Mouse (Mus musculus) embryonic facial prominence, embryonic 11.5 days (tissue): ENCODE measurements around the gene Ccdc97. TPM values are rescaled to one million over a fixed set of nuclear protein-coding genes. Genes with fewer than 3 reads are reported as not detected.
"Not testable (repeated sequence)": the region's sequence is repeated elsewhere in the genome, so short reads cannot be mapped to it uniquely, and the experiment has no call there.

ENCODE experiments used
- ATAC-seq: fragments of 200-750 bp; cut with Nextera tagmentation; replicated peaks from 2 replicates; pipeline ENCODE4 v1.8.0; 2017; ENCODE audit warnings: low read depth; ENCODE audit not compliant: insufficient number of reproducible peaks, low FRiP score, low TSS enrichment
- DNase-seq: peaks from one replicate; pipeline ENCODE4 v3.0.0-alpha.2; 2015; ENCODE audit warnings: low spot score
- H3K27ac ChIP-seq: fragments of 300-500 bp; sonication (generic); replicated peaks from 2 replicates; pipeline ENCODE4 v1.5.1; 2014; ENCODE audit warnings: mild to moderate bottlenecking, low read depth, low read length, control low read depth
- H3K27me3 ChIP-seq: fragments of 300-500 bp; sonication (generic); 2 replicates; pipeline ENCODE4 v1.6.1; 2014; ENCODE audit warnings: mild to moderate bottlenecking, low read length, moderate library complexity, mixed read lengths; ENCODE audit not compliant: control insufficient read depth, insufficient read depth
- H3K36me3 ChIP-seq: fragments of 300-500 bp; sonication (generic); replicated peaks from 2 replicates; pipeline ENCODE4 v1.6.1; 2014; ENCODE audit warnings: low read depth, mild to moderate bottlenecking, low read length, moderate library complexity, mixed read lengths; ENCODE audit not compliant: control insufficient read depth, insufficient read depth
- H3K4me1 ChIP-seq: fragments of 300-500 bp; sonication (generic); 2 replicates; pipeline ENCODE4 v1.6.1; 2014; ENCODE audit warnings: low read length, mixed read lengths; ENCODE audit not compliant: control insufficient read depth, insufficient read depth
- H3K4me2 ChIP-seq: fragments of 300-500 bp; sonication (generic); 2 replicates; pipeline ENCODE4 v1.6.1; 2014; ENCODE audit warnings: low read depth, mild to moderate bottlenecking, control low read depth, low read length, moderate library complexity
- H3K4me3 ChIP-seq: fragments of 300-500 bp; sonication (generic); 2 replicates; pipeline ENCODE4 v1.5.1; 2014; ENCODE audit warnings: low read depth, low read length, control low read depth
- H3K9ac ChIP-seq: fragments of 300-500 bp; sonication (generic); replicated peaks from 2 replicates; pipeline ENCODE4 v1.6.1; 2014; ENCODE audit warnings: mild to moderate bottlenecking, control low read depth, low read length
- H3K9me3 ChIP-seq: fragments of 300-500 bp; sonication (generic); replicated peaks from 2 replicates; pipeline ENCODE4 v1.6.1; 2016; ENCODE audit warnings: mild to moderate bottlenecking, low read length, inconsistent platforms, mixed read lengths; ENCODE audit not compliant: control insufficient read depth
- WGBS: fragments of 180-500 bp; shearing (Covaris S2); extraction: QIAGEN DNeasy Blood & Tissue Kit; methylation state at CpG from one replicate; pipeline ENCODE4 v1.1.7; 2014; 5-methylcytosine and 5-hydroxymethylcytosine counted together
- polyA plus RNA-seq: library from polyadenylated mRNA; unstranded; fragments of >200 nt; fragmentation: Nextera tagmentation; extraction: Ambion mirVana; gene quantifications from 2 replicates; pipeline ENCODE4 v1.2.1, GENCODE M21; 2014

Ccdc97 gene
- polyA plus RNA-seq, 1 experiment from 2014 or later = 23.2 TPM

- 92% methylated on average over 8 of the region's 8 CpGs for WGBS
- no peaks in the 10 kb centered on the region for H3K9me3 ChIP-seq
- no peaks in the 10 kb centered on the region for H3K4me1 ChIP-seq
- no peak overlapping the region for H3K9ac ChIP-seq
- DNase-seq (no peak), ATAC-seq (no peak)
- peaks cover 38% of the 10 kb centered on the region for H3K36me3 ChIP-seq
- no peaks in the 10 kb centered on the region for H3K27me3 ChIP-seq
- no peak overlapping the region for H3K27ac ChIP-seq
- no peak overlapping the region for H3K4me2 ChIP-seq
- H3K4me3 ChIP-seq = no peak overlapping the region
Measured at GRCm38 (mm10) chr7:25731294-25732055, 12.6 kb upstream of the Ccdc97 start.

GRCm38 (mm10) chr7:25729862-25730261 lies 11.0 kb upstream of the Ccdc97 start:
- no peak for DNase-seq

GRCm38 (mm10) chr7:25729396-25729795 lies 10.5 kb upstream of the Ccdc97 start:
- peaks cover 47% of the 10 kb centered on the region for H3K36me3 ChIP-seq
- H3K4me2 ChIP-seq = no peak overlapping the region
- 73% methylated on average over 2 of the region's 2 CpGs for WGBS

More at GRCm38 (mm10) chr7:25729862-25730261, 11.0 kb upstream of the Ccdc97 start:
- no peak overlapping the region for H3K4me2 ChIP-seq
- no peak overlapping the region for H3K4me3 ChIP-seq
- peaks cover 44% of the 10 kb centered on the region for H3K36me3 ChIP-seq
- H3K27ac ChIP-seq = no peak overlapping the region
- H3K4me1 ChIP-seq = no peaks in the 10 kb centered on the region
- ATAC-seq = no peak
- H3K27me3 ChIP-seq = no peaks in the 10 kb centered on the region
- no peak overlapping the region for H3K9ac ChIP-seq
- H3K9me3 ChIP-seq = no peaks in the 10 kb centered on the region
- WGBS = 90% methylated on average over 2 of the region's 2 CpGs

GRCm38 (mm10) chr7:25727800-25728199 lies 8.9 kb upstream of the Ccdc97 start:
- ATAC-seq (no peak), DNase-seq (no peak)
- H3K9me3 ChIP-seq = no peaks in the 10 kb centered on the region
- H3K4me2 ChIP-seq = no peak overlapping the region
- H3K4me3 ChIP-seq = no peak overlapping the region
- H3K4me1 ChIP-seq = no peaks in the 10 kb centered on the region
- peaks cover 50% of the 10 kb centered on the region for H3K36me3 ChIP-seq
- H3K27ac ChIP-seq = no peak overlapping the region
- H3K27me3 ChIP-seq = no peaks in the 10 kb centered on the region
- H3K9ac ChIP-seq = no peak overlapping the region
- WGBS = 94% methylated on average over 5 of the region's 5 CpGs

More at GRCm38 (mm10) chr7:25729396-25729795, 10.5 kb upstream of the Ccdc97 start:
- H3K4me3 ChIP-seq = no peak overlapping the region
- H3K27me3 ChIP-seq = no peaks in the 10 kb centered on the region
- H3K27ac ChIP-seq = no peak overlapping the region
- no peak for ATAC-seq
- no peak overlapping the region for H3K9ac ChIP-seq
- H3K9me3 ChIP-seq = no peaks in the 10 kb centered on the region
- no peak for DNase-seq
- H3K4me1 ChIP-seq = no peaks in the 10 kb centered on the region

GRCm38 (mm10) chr7:25725886-25726285 lies 7.0 kb upstream of the Ccdc97 start:
- 88% methylated on average over 19 of the region's 19 CpGs for WGBS
- Histone ChIP-seq H3K4me1 (no peaks in the 10 kb centered on the region), H3K36me3 (peaks cover 50% of the 10 kb centered on the region)

GRCm38 (mm10) chr7:25721776-25722175 lies 2.9 kb upstream of the Ccdc97 start:
- peaks cover 29% of the 10 kb centered on the region for H3K36me3 ChIP-seq
- H3K4me2 ChIP-seq, H3K4me3 ChIP-seq, DNase-seq, H3K27me3 ChIP-seq, ATAC-seq, H3K9ac ChIP-seq, H3K27ac ChIP-seq, H3K9me3 ChIP-seq, H3K4me1 ChIP-seq: not testable (repeated sequence)

More at GRCm38 (mm10) chr7:25725886-25726285, 7.0 kb upstream of the Ccdc97 start:
- Histone ChIP-seq H3K9ac (no peak overlapping the region), H3K27me3 (no peaks in the 10 kb centered on the region), H3K4me2 (no peak overlapping the region), H3K4me3 (no peak overlapping the region), H3K9me3 (no peaks in the 10 kb centered on the region), H3K27ac (no peak overlapping the region)
- DNase-seq = no peak
- ATAC-seq = no peak

- no peak for DNase-seq
- Histone ChIP-seq H3K27ac (no peak overlapping the region), H3K36me3 (peaks cover 29% of the 10 kb centered on the region), H3K27me3 (no peaks in the 10 kb centered on the region), H3K4me1 (no peaks in the 10 kb centered on the region), H3K9me3 (no peaks in the 10 kb centered on the region), H3K4me2 (no peak overlapping the region), H3K4me3 (no peak overlapping the region), H3K9ac (no peak overlapping the region)
- ATAC-seq = no peak
- WGBS = 91% methylated on average over 5 of the region's 5 CpGs
Measured at GRCm38 (mm10) chr7:25720760-25721159, 1.9 kb upstream of the Ccdc97 start.

- Histone ChIP-seq H3K4me3 (no peak overlapping the region), H3K4me1 (no peaks in the 10 kb centered on the region), H3K9ac (no peak overlapping the region), H3K9me3 (no peaks in the 10 kb centered on the region), H3K4me2 (no peak overlapping the region), H3K36me3 (peaks cover 31% of the 10 kb centered on the region), H3K27ac (no peak overlapping the region), H3K27me3 (no peaks in the 10 kb centered on the region)
- ATAC-seq = peak; percentile 46; the same call in 1 of the 2 replicates
- WGBS = 60% methylated on average over 10 of the region's 10 CpGs
- DNase-seq = peak; percentile 81
Measured at GRCm38 (mm10) chr7:25719761-25720610, 1.1 kb upstream of the Ccdc97 start.
